Comparison of ENCODE assay signal across 26 mouse cellular contexts in the genomic region with DNA sequence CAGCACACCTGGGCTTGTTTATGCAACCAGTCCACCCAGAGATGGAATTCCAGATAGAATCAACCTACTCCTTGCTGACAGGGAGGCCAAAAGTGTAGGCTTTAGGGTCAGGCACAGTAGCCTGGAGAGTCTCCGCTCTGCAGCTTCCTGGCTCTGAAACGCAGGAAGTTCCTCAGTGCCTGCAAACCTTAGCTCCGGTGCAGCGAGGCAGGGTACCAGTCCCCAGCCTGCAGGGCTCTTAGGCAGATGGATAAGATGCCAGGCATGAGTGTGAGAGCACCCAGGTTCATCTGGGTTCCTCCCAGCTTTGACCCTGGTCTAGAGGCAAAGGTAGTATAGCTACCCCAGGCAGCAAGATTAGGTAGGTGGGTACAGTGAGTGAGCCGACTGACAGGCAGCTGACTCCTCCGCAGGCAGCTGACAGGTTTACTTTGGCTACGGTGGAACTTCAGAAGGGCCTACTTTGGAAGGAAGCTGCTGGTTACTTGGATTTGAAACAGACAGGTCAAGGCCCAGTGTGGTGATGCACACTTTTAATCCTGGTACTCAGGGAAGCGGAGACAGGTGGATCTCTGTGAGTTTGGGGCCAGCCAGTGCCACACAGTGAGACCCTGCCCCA. TPM values are rescaled to one million over a fixed set of nuclear protein-coding genes. Genes with fewer than 3 reads are reported as not detected.
DNase-seq lines count a peak whose midpoint lies in the region; ATAC-seq lines count a peak whose summit lies in the region.
"Had no signal": no experiment of that assay in that cellular context is flagged by ENCODE, and none has a peak within 500 bp of the region (broad histone marks: within the 10 kb centered on the region; RNA-seq: fewer than 3 reads in every experiment).

No protein-coding gene starts in this region.

- intact Hi-C loops in heart, postnatal 25 days (cut with DNase I): no loop called here

- no peak overlapping the region for H3K9ac ChIP-seq in midbrain, embryonic 11.5 days (ENCODE audit: low read length)
- H3K9ac ChIP-seq in midbrain, embryonic 15.5 days: no peak overlapping the region
- no peak overlapping the region for H3K9ac ChIP-seq in intestine, embryonic 15.5 days
- H3K9ac ChIP-seq: embryonic facial prominence, embryonic 12.5 days; forebrain, embryonic 13.5 days; heart, embryonic 13.5 days; liver, embryonic 15.5 days had no signal

- H3K27ac ChIP-seq in midbrain, embryonic 11.5 days (ENCODE audit: low read depth, low read length): no peak overlapping the region
- H3K27ac ChIP-seq in midbrain, embryonic 15.5 days: no peak overlapping the region
- H3K27ac ChIP-seq in intestine, embryonic 15.5 days: 0 out of 2 replicates have a peak overlapping the region, but pooled peaks have one; percentile 14
- H3K27ac ChIP-seq: embryonic facial prominence, embryonic 12.5 days; forebrain, embryonic 13.5 days; heart, adult 2 months; heart, embryonic 13.5 days; hindbrain, postnatal 0 days; liver, embryonic 15.5 days; macrophage had no signal

- no peak overlapping the region for H3K4me2 ChIP-seq in midbrain, embryonic 11.5 days
- H3K4me2 ChIP-seq in midbrain, embryonic 15.5 days: no peak overlapping the region
- peak overlapping the region; percentile 25; the same call in 1 of the 2 replicates for H3K4me2 ChIP-seq in intestine, embryonic 15.5 days (replicated peaks)
- H3K4me2 ChIP-seq: embryonic facial prominence, embryonic 12.5 days; forebrain, embryonic 13.5 days; heart, embryonic 13.5 days; liver, embryonic 15.5 days had no signal

- peaks cover 9% of the 10 kb centered on the region; the same call in 1 of the 2 replicates for H3K27me3 ChIP-seq in midbrain, embryonic 11.5 days (ENCODE audit: control insufficient read depth, insufficient read depth, low read length)
- H3K27me3 ChIP-seq in midbrain, embryonic 15.5 days (replicated peaks): peaks cover 32% of the 10 kb centered on the region
- no peaks in the 10 kb centered on the region for H3K27me3 ChIP-seq in intestine, embryonic 15.5 days (replicated peaks)

- no peak for ATAC-seq in midbrain, embryonic 11.5 days (ENCODE audit: low FRiP score)
- no peak for ATAC-seq in midbrain, embryonic 15.5 days (replicated peaks)
- ATAC-seq in intestine, embryonic 15.5 days: no peak
- ATAC-seq: forebrain, embryonic 13.5 days; hindbrain, postnatal 0 days had no signal

- H3K9me3 ChIP-seq in midbrain, embryonic 11.5 days (ENCODE audit: control insufficient read depth, low read length): no peaks in the 10 kb centered on the region
- H3K9me3 ChIP-seq in midbrain, embryonic 15.5 days: no peaks in the 10 kb centered on the region
- H3K9me3 ChIP-seq in intestine, embryonic 15.5 days: no peaks in the 10 kb centered on the region
- H3K9me3 ChIP-seq: embryonic facial prominence, embryonic 12.5 days; forebrain, embryonic 13.5 days; heart, embryonic 13.5 days; liver, embryonic 15.5 days had no signal

- H3K36me3 ChIP-seq in midbrain, embryonic 11.5 days (ENCODE audit: control insufficient read depth, insufficient read depth, low read length): no peaks in the 10 kb centered on the region
- H3K36me3 ChIP-seq in midbrain, embryonic 15.5 days (replicated peaks): no peaks in the 10 kb centered on the region
- no peaks in the 10 kb centered on the region for H3K36me3 ChIP-seq in intestine, embryonic 15.5 days
- H3K36me3 ChIP-seq: embryonic facial prominence, embryonic 12.5 days; heart, embryonic 13.5 days had no signal

- H3K4me3 ChIP-seq in midbrain, embryonic 11.5 days (ENCODE audit: low read depth, low read length): no peak overlapping the region
- no peak overlapping the region for H3K4me3 ChIP-seq in midbrain, embryonic 15.5 days
- no peak overlapping the region for H3K4me3 ChIP-seq in intestine, embryonic 15.5 days (replicated peaks)
- H3K4me3 ChIP-seq: embryonic facial prominence, embryonic 12.5 days; erythroblast, embryonic 14.5 days; forebrain, embryonic 13.5 days; heart, adult 2 months; heart, embryonic 13.5 days; liver, embryonic 15.5 days had no signal

- H3K4me1 ChIP-seq in midbrain, embryonic 11.5 days (ENCODE audit: control insufficient read depth, insufficient read depth, low read length): peaks cover 22% of the 10 kb centered on the region
- H3K4me1 ChIP-seq in midbrain, embryonic 15.5 days: peaks cover 29% of the 10 kb centered on the region
- peaks cover 49% of the 10 kb centered on the region for H3K4me1 ChIP-seq in intestine, embryonic 15.5 days (replicated peaks)

- DNase-seq in heart, adult 11 months: peak; percentile 89
- no peak for DNase-seq in heart, postnatal 4 days
- DNase-seq in midbrain, embryonic 11.5 days (ENCODE audit: low spot score, missing footprints): peak; percentile 59
- DNase-seq in naive thymus-derived CD4-positive, alpha-beta T cell, adult 2 months (ENCODE audit: low read depth): peak; percentile 48
- no peak for DNase-seq in heart, postnatal 25 days (ENCODE audit: low spot score)
- DNase-seq in spleen, postnatal 4 days (ENCODE audit: low spot score in 2 of 2): no peak
- DNase-seq: adrenal gland, adult 2 months; cerebellum, adult 11-12 months; cerebellum, postnatal 10 days; gastrocnemius, postnatal 14 days; heart, adult 2 months; heart, postnatal 14 days; kidney, adult 8-10 months; kidney, postnatal 10 days; right cerebral cortex, postnatal 14 days; spleen, adult 18-20 months; thymus, postnatal 4 days had no signal

- 86% methylated on average over 8 of the region's 8 CpGs for WGBS in midbrain, embryonic 11.5 days
- WGBS in midbrain, embryonic 15.5 days: 82% methylated on average over 8 of the region's 8 CpGs
- WGBS in intestine, embryonic 15.5 days: 66% methylated on average over 8 of the region's 8 CpGs

RNA-seq across cellular contexts. Expression of a gene that starts 4.6 kb away (rescaled TPM):
- 10 to 100 TPM; 13.9 to 15.3 TPM for total RNA-seq in heart, postnatal 4 days (2021)
- polyA plus RNA-seq in midbrain, embryonic 11.5 days (2014; fragmentation: Nextera tagmentation; extraction: Ambion mirVana): 26.8 and 32.0 TPM in 2 replicates
- 46.4 and 54.6 TPM in 2 replicates for polyA plus RNA-seq in midbrain, embryonic 15.5 days (2015; fragmentation: Nextera tagmentation; extraction: Ambion mirVana)
- polyA plus RNA-seq in intestine, embryonic 15.5 days (2015; fragmentation: Nextera tagmentation; extraction: Ambion mirVana): 252 and 270 TPM in 2 replicates
- total RNA-seq in heart, postnatal 25 days (2021): 10 to 100 TPM; 10.1 to 12.9 TPM

RNA-seq across cellular contexts. Expression of a gene that starts 19.5 kb away (rescaled TPM):
- total RNA-seq in heart, postnatal 4 days (2021): 1 to 10 TPM; 5.2 to 9.3 TPM
- 6.2 and 9.2 TPM in 2 replicates for polyA plus RNA-seq in midbrain, embryonic 11.5 days (2014; fragmentation: Nextera tagmentation; extraction: Ambion mirVana)
- 12.6 and 15.3 TPM in 2 replicates for polyA plus RNA-seq in midbrain, embryonic 15.5 days (2015; fragmentation: Nextera tagmentation; extraction: Ambion mirVana)
- polyA plus RNA-seq in intestine, embryonic 15.5 days (2015; fragmentation: Nextera tagmentation; extraction: Ambion mirVana): 9.3 and 12.2 TPM in 2 replicates
- total RNA-seq in heart, postnatal 25 days (2021): 10 to 100 TPM; 10.0 to 10.5 TPM

RNA-seq across cellular contexts. Expression of a gene that starts 19.9 kb away (rescaled TPM):
- 10 to 100 TPM; 11.9 to 12.0 TPM for total RNA-seq in heart, postnatal 4 days (2021)
- polyA plus RNA-seq in midbrain, embryonic 11.5 days (2014; fragmentation: Nextera tagmentation; extraction: Ambion mirVana): 17.7 and 19.2 TPM in 2 replicates
- 22.5 and 25.5 TPM in 2 replicates for polyA plus RNA-seq in midbrain, embryonic 15.5 days (2015; fragmentation: Nextera tagmentation; extraction: Ambion mirVana)
- polyA plus RNA-seq in intestine, embryonic 15.5 days (2015; fragmentation: Nextera tagmentation; extraction: Ambion mirVana): 20.5 and 20.6 TPM in 2 replicates
- total RNA-seq in heart, postnatal 25 days (2021): 10 to 100 TPM; 19.3 to 23.0 TPM

RNA-seq across cellular contexts. Expression of a gene that starts 33.9 kb away (rescaled TPM):
- total RNA-seq in heart, postnatal 4 days (2021): under 1 TPM; 0.31 to 0.52 TPM
- not detected in 2 replicates for polyA plus RNA-seq in midbrain, embryonic 11.5 days (2014; fragmentation: Nextera tagmentation; extraction: Ambion mirVana)
- 0.20 and 0.27 TPM in 2 replicates for polyA plus RNA-seq in midbrain, embryonic 15.5 days (2015; fragmentation: Nextera tagmentation; extraction: Ambion mirVana)
- polyA plus RNA-seq in intestine, embryonic 15.5 days (2015; fragmentation: Nextera tagmentation; extraction: Ambion mirVana): 0.85 and 1.2 TPM in 2 replicates
- total RNA-seq in heart, postnatal 25 days (2021): under 1 TPM in 1 of 2 experiments, not detected in 1; 0.28 TPM
- total RNA-seq: gastrocnemius, postnatal 14 days; hindbrain, postnatal 0 days had no signal
- polyA plus RNA-seq: erythroblast, embryonic 14.5 days; forebrain, embryonic 13.5 days had no signal

Comparison
In these comparisons a context has a peak if more than half of its experiments do, and no peak if none do; other contexts are left out.
1. DNase-seq: peak in heart, adult 11 months (single experiment), midbrain, embryonic 11.5 days (single experiment) and naive thymus-derived CD4-positive, alpha-beta T cell, adult 2 months (single experiment); none in heart, postnatal 4 days (single experiment), heart, postnatal 25 days (single experiment) and spleen, postnatal 4 days (0 of 2).